Mouse (Mus musculus) heart, postnatal 0 days (tissue): ENCODE results near the gene Crlf3.

Source experiments
- CTCF ChIP-seq: IDR thresholded peaks from 2 replicates; pipeline ENCODE4 v1.5.1; 2016; ENCODE audit warnings: antibody characterized with exemption, control low read depth, low read depth
- EP300 ChIP-seq: IDR thresholded peaks from 2 replicates; pipeline ENCODE4 v1.6.1; 2016; ENCODE audit warnings: antibody characterized with exemption, low read depth

- TF ChIP-seq EP300: no peak
- TF ChIP-seq CTCF: peak; percentile 82
Measured at GRCm38 (mm10) chr11:80086844-80087243, 6.1 kb upstream of the Crlf3 start.
